Mouse (Mus musculus) neutrophil, adult 5-6 weeks (primary cell): ENCODE measurements around the gene I0C0044D17Rik. TPM values are rescaled to one million over a fixed set of nuclear protein-coding genes. Genes with fewer than 3 reads are reported as not detected.

Experiments used
- ATAC-seq: fragments of 151-379, 151-347 bp; 2 replicates; pipeline ENCODE4 v1.8.0; 2017; ENCODE audit warnings: mild to moderate bottlenecking, moderate TSS enrichment; ENCODE audit not compliant: insufficient number of reproducible peaks, poor library complexity, low FRiP score, severe bottlenecking; ENCODE audit errors: extremely low read depth
- total RNA-seq: library from RNA; stranded (forward); fragments of 200-1000 nt; gene quantifications from 2 replicates; pipeline ENCODE4 v1.2.3, GENCODE M21; 2017

I0C0044D17Rik gene
- total RNA-seq, 1 experiment from 2014 or later = not detected

GRCm38 (mm10) chr4:98836519-98836918, 12.9 kb upstream of the I0C0044D17Rik start:
- ATAC-seq = no peak

- no peak for ATAC-seq
Observed at GRCm38 (mm10) chr4:98834782-98835181, 11.1 kb upstream of the I0C0044D17Rik start.

GRCm38 (mm10) chr4:98831726-98832125, 8.1 kb upstream of the I0C0044D17Rik start:
- no peak for ATAC-seq

- no peak for ATAC-seq
Observed at GRCm38 (mm10) chr4:98826701-98827100, 3.1 kb upstream of the I0C0044D17Rik start.

- no peak for ATAC-seq
Observed at GRCm38 (mm10) chr4:98823047-98823446, 593 bp downstream of the I0C0044D17Rik start.

- no peak for ATAC-seq
Observed at GRCm38 (mm10) chr4:98822478-98822877, 1.2 kb downstream of the I0C0044D17Rik start.

- ATAC-seq = no peak
Observed at GRCm38 (mm10) chr4:98819216-98819755, 4.4 kb downstream of the I0C0044D17Rik start.

GRCm38 (mm10) chr4:98817184-98817911, 6.3 kb downstream of the I0C0044D17Rik start, which contains the start of gene Kank4:
Gene Kank4 (minus strand): TSS chr4:98817537.
- ATAC-seq = no peak

GRCm38 (mm10) chr4:98816807-98817183, 6.8 kb downstream of the I0C0044D17Rik start:
- no peak for ATAC-seq

GRCm38 (mm10) chr4:98806306-98806705, 17.3 kb downstream of the I0C0044D17Rik start:
- no peak for ATAC-seq

GRCm38 (mm10) chr4:98805291-98806048, 18.2 kb downstream of the I0C0044D17Rik start:
- ATAC-seq = no peak

GRCm38 (mm10) chr4:98804476-98805134, 19.0 kb downstream of the I0C0044D17Rik start:
- no peak for ATAC-seq

- no peak for ATAC-seq
Observed at GRCm38 (mm10) chr4:98801775-98802174, 21.9 kb downstream of the I0C0044D17Rik start.

- no peak for ATAC-seq
Observed at GRCm38 (mm10) chr4:98800824-98801223, 22.8 kb downstream of the I0C0044D17Rik start.

GRCm38 (mm10) chr4:98796591-98797341, 26.9 kb downstream of the I0C0044D17Rik start:
- ATAC-seq = no peak

- ATAC-seq = no peak
Observed at GRCm38 (mm10) chr4:98795241-98795640, 28.4 kb downstream of the I0C0044D17Rik start.

- ATAC-seq = no peak
Observed at GRCm38 (mm10) chr4:98793486-98793885, 30.2 kb downstream of the I0C0044D17Rik start.

GRCm38 (mm10) chr4:98790721-98791120, 32.9 kb downstream of the I0C0044D17Rik start:
- no peak for ATAC-seq

GRCm38 (mm10) chr4:98789861-98790311, 33.8 kb downstream of the I0C0044D17Rik start:
- ATAC-seq = no peak
